Mouse (Mus musculus) embryonic stem cell, embryonic (primary cell): ENCODE data around the gene U2af1.

ENCODE experiments used
- CTCF ChIA-PET, 4 experiments: fragments of 300-600 bp in 2 of 4; fragments of 350-600 bp in 2 of 4; sonication (Branson Sonifier 250); formaldehyde crosslinking; loops; one replicate each; lab custom pipeline; 2022; ENCODE audit warnings: inconsistent platforms in 2 of 4; lab: Charles Lee
- POLR2A ChIA-PET, 4 experiments: fragments of 300-600 bp in 2 of 4; fragments of 350-600 bp in 2 of 4; sonication (Branson Sonifier 250); formaldehyde crosslinking; loops; one replicate each; lab custom pipeline; 2022; ENCODE audit warnings: antibody characterized with exemption in 4 of 4, inconsistent platforms in 1 of 4; lab: Charles Lee

Gene U2af1

GRCm38 (mm10) chr17:31674426-31674825, 15.7 kb upstream of the U2af1 start:
- ChIA-PET CTCF (no interaction called here), POLR2A (interaction anchor here in 1 of 4 experiments (1.1 kb wide), 1 partner anchor 16 kb away, joined by 3 read pairs; the partner anchor contains the start of gene U2af1)

GRCm38 (mm10) chr17:31672279-31672678, 13.6 kb upstream of the U2af1 start:
- ChIA-PET POLR2A (interaction anchor here in 1 of 4 experiments (0.6 kb wide), 1 partner anchor 872 kb away, joined by 6 read pairs; no protein-coding TSS in a partner anchor), CTCF (no interaction called here)

- ChIA-PET POLR2A (interaction anchor here in 2 of 4 experiments (0.6 to 0.7 kb wide), 3 partner anchors 11 to 871 kb away, joined by 3 to 6 read pairs (median 6); no protein-coding TSS in a partner anchor), CTCF (interaction anchor here in 1 of 4 experiments (0.6 kb wide), 2 partner anchors 205 to 341 kb away, joined by 3 to 7 read pairs; no protein-coding TSS in a partner anchor)
These were observed 13.0 kb upstream of the U2af1 start for GRCm38 (mm10) chr17:31671698-31672097.

GRCm38 (mm10) chr17:31670163-31670562, 11.5 kb upstream of the U2af1 start:
- ChIA-PET POLR2A (interaction anchor here in 2 of 4 experiments (0.7 to 1.6 kb wide), 3 partner anchors 15 to 246 kb away, joined by 3 to 4 read pairs (median 4); no protein-coding TSS in a partner anchor), CTCF (interaction anchor here in 1 of 4 experiments (0.7 kb wide), 1 partner anchor 96 kb away, joined by 3 read pairs; no protein-coding TSS in a partner anchor)

GRCm38 (mm10) chr17:31668306-31668705, 9.6 kb upstream of the U2af1 start:
- CTCF ChIA-PET = interaction anchor here in 1 of 4 experiments (0.6 to 1.7 kb wide), 4 partner anchors 37 to 1270 kb away, joined by 3 to 7 read pairs (median 4); no protein-coding TSS in a partner anchor
- POLR2A ChIA-PET = interaction anchor here (0.6 to 1.4 kb wide), 13 partner anchors 9 to 282 kb away, joined by 3 to 6 read pairs (median 4); partner anchors contain the start of genes Cryaa (in 1 of the 4), Pde9a (in 1 of the 4), Pknox1 (in 1 of the 4) and U2af1 (in 1 of the 4)

- ChIA-PET POLR2A (interaction anchor here (0.6 to 1.7 kb wide), 9 partner anchors 84 to 649 kb away, joined by 3 to 11 read pairs (median 4); partner anchors contain the start of gene Pknox1 (in 1 of the 4)), CTCF (interaction anchor here (0.5 to 1.6 kb wide), 13 partner anchors 9 to 340 kb away, joined by 3 to 6 read pairs (median 3); partner anchors contain the start of genes Cryaa (in 1 of the 4), Pknox1 (in 1 of the 4) and Wdr4 (in 1 of the 4))
These were observed 6.1 kb upstream of the U2af1 start for GRCm38 (mm10) chr17:31664760-31665159.

- ChIA-PET POLR2A (interaction anchor here in 3 of 4 experiments (0.6 to 1.3 kb wide), 4 partner anchors 9 to 146 kb away, joined by 3 to 4 read pairs (median 3); no protein-coding TSS in a partner anchor), CTCF (interaction anchor here in 3 of 4 experiments (0.6 to 0.7 kb wide), 4 partner anchors 60 to 484 kb away, joined by 3 to 6 read pairs (median 3); no protein-coding TSS in a partner anchor)
These were observed 4.2 kb upstream of the U2af1 start for GRCm38 (mm10) chr17:31662855-31663254.

- POLR2A ChIA-PET = interaction anchor here in 2 of 4 experiments (0.6 to 1.7 kb wide), 6 partner anchors 23 to 298 kb away, joined by 3 to 6 read pairs (median 3); partner anchors contain the start of genes Cbs (in 1 of the 2) and Pknox1 (in 1 of the 2)
- CTCF ChIA-PET = no interaction called here
These were observed 2.1 kb upstream of the U2af1 start for GRCm38 (mm10) chr17:31660661-31661250.

GRCm38 (mm10) chr17:31658136-31658467, 590 bp downstream of the U2af1 start:
- ChIA-PET CTCF (no interaction called here), POLR2A (interaction anchor here in 1 of 4 experiments (1.3 to 1.6 kb wide), 2 partner anchors 17 to 32 kb away, joined by 3 read pairs; no protein-coding TSS in a partner anchor)

GRCm38 (mm10) chr17:31657141-31657983, 1.3 kb downstream of the U2af1 start:
- CTCF ChIA-PET = interaction anchor here in 1 of 4 experiments (0.7 kb wide), 1 partner anchor 416 kb away, joined by 3 read pairs; no protein-coding TSS in a partner anchor
- POLR2A ChIA-PET = interaction anchor here (0.6 to 4.8 kb wide), 21 partner anchors 9 to 411 kb away, joined by 3 to 20 read pairs (median 5); partner anchors contain the start of gene Cbs (in 1 of the 4)

- ChIA-PET POLR2A (interaction anchor here (0.6 to 4.8 kb wide), 37 partner anchors 8 to 504 kb away, joined by 3 to 20 read pairs (median 4); partner anchors contain the start of gene Cbs (in 1 of the 4)), CTCF (interaction anchor here in 1 of 4 experiments (0.7 to 1.8 kb wide), 2 partner anchors 20 to 417 kb away, joined by 3 to 5 read pairs; partner anchors contain the start of gene Cbs)
These were observed 2.0 kb downstream of the U2af1 start for GRCm38 (mm10) chr17:31656682-31657081.

GRCm38 (mm10) chr17:31655366-31655765, 3.3 kb downstream of the U2af1 start:
- ChIA-PET CTCF (interaction anchor here in 2 of 4 experiments (0.6 to 1.8 kb wide), 5 partner anchors 9 to 163 kb away, joined by 3 to 5 read pairs (median 4); partner anchors contain the start of genes Cbs (in 1 of the 2) and Wdr4 (in 1 of the 2)), POLR2A (interaction anchor here (0.6 to 4.8 kb wide), 32 partner anchors 9 to 400 kb away, joined by 3 to 20 read pairs (median 4); partner anchors contain the start of genes Cbs (in 2 of the 4) and Pknox1 (in 2 of the 4))

- ChIA-PET CTCF (interaction anchor here in 2 of 4 experiments (1.0 to 1.2 kb wide), 2 partner anchors 134 to 322 kb away, joined by 3 read pairs; partner anchors contain the start of genes Ndufv3 (in 1 of the 2) and Wdr4 (in 1 of the 2)), POLR2A (interaction anchor here (0.6 to 4.8 kb wide), 31 partner anchors 8 to 408 kb away, joined by 3 to 20 read pairs (median 3); partner anchors contain the start of genes Cbs (in 3 of the 4), Pknox1 (in 3 of the 4) and Hsf2bp (in 1 of the 4))
These were observed 5.4 kb downstream of the U2af1 start for GRCm38 (mm10) chr17:31653277-31653676.

- ChIA-PET POLR2A (interaction anchor here in 3 of 4 experiments (1.2 to 2.4 kb wide), 6 partner anchors 15 to 391 kb away, joined by 3 to 11 read pairs (median 3); partner anchors contain the start of gene Cbs (in 2 of the 3)), CTCF (interaction anchor here in 2 of 4 experiments (0.7 to 1.5 kb wide), 2 partner anchors 46 to 320 kb away, joined by 3 to 4 read pairs; no protein-coding TSS in a partner anchor)
These were observed 6.5 kb downstream of the U2af1 start for GRCm38 (mm10) chr17:31652152-31652551.

- CTCF ChIA-PET = interaction anchor here (0.5 to 1.5 kb wide), 7 partner anchors 9 to 1207 kb away, joined by 3 to 8 read pairs (median 3); partner anchors contain the start of gene Cbs (in 2 of the 4)
- POLR2A ChIA-PET = interaction anchor here in 3 of 4 experiments (0.8 to 4.9 kb wide), 13 partner anchors 9 to 388 kb away, joined by 3 to 30 read pairs (median 4); partner anchors contain the start of genes Cbs (in 2 of the 3) and Pknox1 (in 1 of the 3)
These were observed 12.3 kb downstream of the U2af1 start for GRCm38 (mm10) chr17:31646199-31647002.

- ChIA-PET CTCF (interaction anchor here in 3 of 4 experiments (0.5 to 0.8 kb wide), 6 partner anchors 15 to 207 kb away, joined by 3 to 15 read pairs (median 4); no protein-coding TSS in a partner anchor), POLR2A (interaction anchor here in 3 of 4 experiments (0.6 to 1.5 kb wide), 8 partner anchors 11 to 246 kb away, joined by 3 to 6 read pairs (median 3); partner anchors contain the start of gene Sik1 (in 1 of the 3))
These were observed 15.8 kb downstream of the U2af1 start for GRCm38 (mm10) chr17:31642913-31643312.
